Mouse (Mus musculus): ENCODE results near the gene Mitf.

Gene Mitf

DNA sequence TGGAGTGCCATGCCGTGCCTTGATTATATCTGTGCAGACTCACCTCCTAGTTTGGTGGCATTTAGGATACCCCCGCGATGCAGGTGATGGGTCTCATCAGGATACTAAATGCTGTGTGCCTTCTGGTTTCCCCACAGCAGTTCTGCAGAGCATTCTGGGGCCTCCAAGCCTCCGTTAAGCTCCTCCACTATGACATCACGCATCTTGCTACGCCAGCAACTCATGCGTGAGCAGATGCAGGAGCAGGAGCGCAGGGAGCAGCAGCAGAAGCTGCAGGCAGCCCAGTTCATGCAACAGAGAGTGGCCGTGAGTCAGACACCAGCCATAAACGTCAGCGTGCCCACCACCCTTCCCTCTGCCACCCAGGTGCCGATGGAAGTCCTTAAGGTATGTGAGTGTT is 134.1 kb downstream of the Mitf start:
- in situ Hi-C loops (cut with MseI, MboI): no loop called here

DNA sequence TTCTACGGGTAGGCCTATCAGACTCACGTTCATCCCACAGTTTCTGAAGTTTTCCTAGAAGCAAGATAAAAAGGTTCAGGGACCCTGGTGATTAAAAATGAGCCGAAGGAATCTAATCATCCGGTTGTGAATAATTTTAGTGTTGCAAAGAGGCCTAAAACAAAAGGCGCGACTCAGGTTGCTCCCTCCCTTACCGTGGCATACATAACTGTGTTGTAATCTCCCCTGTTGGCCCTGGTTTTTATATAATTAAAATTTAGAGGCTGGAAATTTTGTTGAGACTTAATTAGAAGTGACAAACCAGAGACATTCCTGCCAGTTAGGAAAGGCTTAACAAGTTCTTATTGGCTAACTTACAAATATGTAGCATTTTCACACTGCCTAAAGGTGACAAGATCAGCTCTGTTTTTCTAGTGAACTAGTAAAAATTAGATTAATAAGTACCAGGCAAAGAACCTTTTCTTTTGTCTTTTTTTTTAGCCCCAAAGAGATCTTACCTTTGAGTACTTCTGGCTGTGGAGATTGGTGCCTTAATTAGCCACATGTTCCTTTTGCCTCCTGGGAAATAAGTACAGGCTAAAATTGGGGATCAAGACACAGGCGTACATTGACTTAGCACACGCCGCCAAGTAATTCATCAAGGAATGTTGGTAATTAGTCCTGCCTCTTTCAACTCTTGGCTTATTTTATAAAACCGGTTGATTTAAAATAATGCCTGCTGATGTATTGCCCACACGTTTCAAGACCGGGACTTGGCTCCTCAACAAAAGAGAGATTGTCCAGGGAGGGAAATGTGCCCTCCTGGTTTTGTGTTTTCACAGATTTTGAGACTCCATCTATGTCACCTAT is 143.4 kb downstream of the Mitf start:
- in situ Hi-C loops (cut with MseI, MboI): no loop called here

DNA sequence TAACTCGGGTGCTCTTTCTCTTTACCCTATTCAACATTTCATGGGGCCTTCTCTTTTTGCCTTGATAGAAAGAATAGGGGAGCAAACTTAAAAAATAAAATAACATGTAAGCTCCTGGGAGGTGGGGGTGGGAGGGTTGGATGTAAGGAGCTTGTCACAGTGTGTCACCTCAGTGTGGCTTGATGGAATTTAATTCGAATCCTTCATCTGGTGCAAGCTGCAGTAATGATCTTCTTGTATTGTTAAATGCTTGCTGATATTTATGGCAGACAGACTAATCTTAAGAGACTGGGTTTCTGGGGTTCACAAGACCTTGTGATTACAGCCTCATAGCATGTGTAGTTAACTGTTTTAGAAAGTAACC is 144.0 kb downstream of the Mitf start:
- in situ Hi-C loops (cut with MseI, MboI): no loop called here

DNA sequence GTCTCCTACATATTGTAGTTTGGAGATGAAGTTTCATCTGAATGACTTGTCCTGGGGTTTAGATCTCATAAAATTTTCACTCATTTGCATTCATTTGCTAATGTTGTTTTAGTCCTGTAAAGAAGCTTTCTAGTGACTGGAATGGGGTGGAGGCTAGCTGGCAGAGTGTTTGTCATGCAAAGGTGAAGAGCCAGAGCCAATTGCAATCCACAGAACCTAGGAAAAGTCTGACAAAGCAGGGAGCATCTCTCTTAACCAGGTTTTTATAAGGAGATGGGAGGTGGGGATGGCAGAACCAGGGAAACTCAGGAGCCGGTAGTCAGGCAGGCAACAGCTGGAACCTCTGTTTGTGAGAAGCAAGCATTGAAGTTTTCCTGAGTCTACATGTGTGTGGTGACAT is 144.9 kb downstream of the Mitf start:
- in situ Hi-C loops (cut with MseI, MboI): no loop called here

DNA sequence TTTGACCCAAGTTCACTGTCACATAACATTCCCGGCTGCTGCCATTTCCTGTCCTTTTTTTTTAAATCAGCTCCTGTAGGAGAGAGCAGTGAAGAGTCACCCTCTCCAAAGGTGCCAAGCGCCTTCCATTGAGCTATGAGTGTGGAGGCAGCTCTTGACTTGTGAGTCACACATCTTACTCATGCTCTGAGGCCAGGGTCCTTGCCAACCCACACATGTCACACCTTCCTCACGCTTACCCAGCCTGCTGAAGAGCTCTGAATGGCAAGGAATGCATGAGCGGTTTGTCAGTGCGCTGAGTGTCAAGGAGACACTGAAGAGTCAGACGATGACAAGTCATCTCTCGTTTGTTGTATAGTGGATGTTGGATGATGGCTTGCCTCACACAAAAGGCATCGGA is 146.0 kb downstream of the Mitf start:
- in situ Hi-C loops (cut with MseI, MboI): no loop called here

DNA sequence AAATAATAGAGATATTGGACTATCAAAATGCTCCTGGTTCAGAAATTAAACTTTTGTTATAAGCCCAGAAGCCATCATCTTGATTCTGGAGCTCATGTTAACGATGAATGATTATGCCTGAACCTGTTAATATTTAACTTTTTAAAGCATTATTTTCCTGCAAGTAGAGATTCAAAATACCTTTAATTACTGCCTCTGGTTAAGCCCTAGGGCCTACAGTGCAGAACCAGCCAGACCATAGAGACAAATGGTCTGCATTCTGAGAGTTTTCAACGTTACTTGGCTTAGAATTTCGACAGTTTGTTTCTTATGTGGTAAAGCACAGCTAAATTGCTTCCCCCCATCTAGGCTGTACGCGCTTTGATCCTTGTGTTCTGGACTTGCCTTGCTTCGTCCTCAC is 149.3 kb downstream of the Mitf start:
- in situ Hi-C loops (cut with MseI, MboI): no loop called here

DNA sequence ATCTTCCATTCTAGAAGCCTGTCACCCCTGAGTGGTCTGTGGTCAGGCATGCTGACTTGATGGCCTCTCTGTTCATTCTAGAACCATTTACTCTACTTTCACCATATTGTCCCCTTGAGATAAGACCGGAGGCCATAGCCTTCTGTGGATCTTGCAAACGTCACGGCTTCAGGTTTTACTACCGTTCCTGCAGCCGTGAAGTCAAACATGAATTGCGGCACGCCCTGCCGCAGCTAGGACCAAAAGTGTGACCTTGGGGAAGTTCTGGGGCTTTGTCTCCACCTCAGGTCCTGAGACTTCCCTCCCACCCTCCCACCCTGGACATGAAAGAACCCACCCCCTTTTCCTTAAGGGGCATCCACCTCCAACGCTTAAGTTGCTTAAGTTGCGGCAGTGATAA is 149.8 kb downstream of the Mitf start:
- in situ Hi-C loops (cut with MseI, MboI): no loop called here

DNA sequence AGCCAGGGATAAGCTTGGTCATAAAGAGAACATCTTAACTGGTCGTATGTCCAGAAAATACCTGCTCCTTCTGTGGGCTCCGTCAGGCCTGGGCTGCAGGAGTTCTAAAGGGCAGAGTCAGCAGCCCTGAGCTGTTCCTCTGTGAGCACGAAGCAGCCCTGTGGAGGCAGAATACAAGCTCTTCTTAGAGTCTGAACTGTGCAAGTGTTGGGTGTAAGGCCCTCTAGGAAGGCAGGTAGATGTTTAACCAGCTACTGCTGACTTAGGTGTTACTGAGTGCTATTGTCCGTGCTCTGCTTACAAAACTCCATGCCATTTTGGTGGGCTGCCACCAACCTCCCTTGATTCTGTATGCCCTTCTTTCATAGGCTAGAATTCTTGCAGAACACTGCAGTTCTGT is 151.4 kb downstream of the Mitf start:
- in situ Hi-C loops (cut with MseI, MboI): no loop called here

DNA sequence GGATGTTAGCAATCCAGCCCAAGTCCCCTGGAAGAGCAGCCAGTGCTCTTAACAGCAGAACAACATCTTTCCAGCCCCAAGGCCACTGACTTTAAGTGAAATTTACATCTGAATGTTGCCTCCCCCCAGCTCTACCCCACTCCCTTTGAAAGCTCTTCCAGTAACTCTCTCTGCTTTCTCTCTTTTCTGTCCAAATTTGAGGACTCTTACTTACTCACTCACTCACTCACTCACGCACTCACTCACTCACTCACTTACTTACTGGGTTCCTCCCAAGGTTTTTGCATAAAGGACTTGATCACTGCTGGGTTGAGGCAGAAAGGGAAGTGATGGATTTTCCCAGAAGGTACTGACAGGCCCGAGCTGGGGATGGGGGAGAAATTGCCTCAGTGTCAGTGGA is 154.9 kb downstream of the Mitf start:
- in situ Hi-C loops (cut with MseI, MboI): no loop called here

DNA sequence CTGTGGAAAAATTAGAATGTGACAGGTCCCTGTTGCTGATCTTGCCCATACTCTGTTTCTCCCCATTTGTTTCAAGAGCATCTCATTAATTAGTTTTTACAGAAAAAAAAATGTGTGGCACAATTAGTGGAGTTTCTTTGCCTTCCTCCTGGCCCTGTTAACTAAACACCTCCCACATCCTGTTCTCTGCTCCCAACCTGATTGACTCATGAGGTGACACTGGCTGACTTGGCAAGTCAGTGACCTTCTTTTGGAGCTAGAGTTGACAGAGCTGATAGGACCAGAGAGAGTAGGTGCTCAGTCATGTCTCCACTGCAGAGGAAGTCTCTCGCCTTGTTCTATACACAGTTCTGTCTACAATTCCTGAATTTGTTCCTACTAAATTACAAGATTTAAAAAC is 155.5 kb downstream of the Mitf start:
- in situ Hi-C loops (cut with MseI, MboI): no loop called here

DNA sequence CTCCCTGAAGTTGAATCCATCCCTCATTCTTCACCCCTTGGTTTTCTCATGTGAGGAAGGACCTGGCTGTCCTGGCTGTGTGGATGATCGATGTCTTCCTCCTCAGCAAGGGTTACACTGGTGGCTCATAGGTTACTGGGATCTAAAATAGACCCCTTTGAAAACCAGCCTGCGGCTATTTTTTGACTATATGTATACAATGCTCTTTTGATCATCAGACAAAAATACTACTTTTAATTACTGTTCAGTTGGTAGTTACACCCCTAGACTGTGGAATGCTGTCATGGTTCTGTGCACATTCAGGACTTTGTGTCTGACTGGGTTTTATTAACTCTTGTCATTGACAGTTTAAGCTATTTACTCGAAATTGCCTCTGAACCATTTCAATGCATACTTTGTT is 157.9 kb downstream of the Mitf start:
- in situ Hi-C loops (cut with MseI, MboI): no loop called here

DNA sequence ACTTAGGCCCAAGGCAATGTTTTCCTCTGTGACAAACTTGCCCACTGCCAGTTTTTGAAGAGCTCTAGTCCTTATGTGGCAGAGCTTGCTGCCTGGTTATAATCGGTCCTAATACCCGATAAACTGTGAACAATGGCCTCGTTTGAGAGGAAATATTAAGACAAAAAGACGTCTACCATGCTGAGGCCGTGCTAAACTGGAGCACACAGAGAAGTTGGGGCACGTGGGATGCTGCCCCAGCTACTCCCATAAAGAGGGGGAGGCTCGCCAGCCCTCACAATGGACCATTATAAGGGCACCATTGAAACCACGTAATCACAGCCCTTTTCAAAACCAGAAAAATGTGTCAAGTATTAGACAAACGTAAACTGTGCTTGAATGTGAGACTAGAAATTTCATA is 174.8 kb downstream of the Mitf start:
- in situ Hi-C loops (cut with MseI, MboI): no loop called here

DNA sequence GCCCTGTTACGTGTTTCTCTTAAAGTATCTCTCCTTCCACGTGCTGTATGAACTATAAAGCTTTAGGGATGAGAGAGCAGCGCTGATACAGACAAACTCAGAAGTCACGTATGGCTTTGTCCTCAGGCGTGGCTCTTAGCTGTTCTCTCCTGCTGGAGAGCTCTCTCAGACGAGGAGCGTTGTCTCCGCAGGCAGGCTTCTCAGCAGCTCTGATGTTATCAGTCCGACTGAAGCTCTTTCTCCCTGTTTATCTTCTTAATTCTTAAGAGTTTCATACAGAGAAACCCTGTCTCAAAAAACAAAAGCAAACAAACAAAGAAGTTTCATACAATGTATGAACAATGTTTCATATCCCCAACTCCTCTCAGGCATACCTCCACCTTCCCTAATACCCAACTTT is 178.8 kb downstream of the Mitf start:
- in situ Hi-C loops (cut with MseI, MboI): no loop called here

DNA sequence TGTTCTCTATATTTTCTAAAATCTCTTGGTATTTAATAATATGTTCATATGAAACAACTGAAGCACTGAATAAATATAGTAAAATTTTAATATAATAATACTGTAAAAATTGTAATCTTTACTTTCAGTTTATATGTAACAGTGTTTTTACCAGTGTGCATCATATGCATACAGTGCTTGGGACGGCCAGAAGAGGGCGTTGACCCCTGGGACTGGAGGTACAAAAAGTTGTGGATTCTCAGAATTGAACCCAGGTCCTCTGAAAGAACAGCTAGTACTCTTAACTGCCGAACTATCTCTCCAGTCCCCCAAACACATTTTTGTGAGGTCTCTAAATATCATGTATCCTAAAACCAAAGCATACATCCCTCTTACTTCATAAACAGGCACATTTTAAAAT is 179.6 kb downstream of the Mitf start:
- in situ Hi-C loops (cut with MseI, MboI): no loop called here

DNA sequence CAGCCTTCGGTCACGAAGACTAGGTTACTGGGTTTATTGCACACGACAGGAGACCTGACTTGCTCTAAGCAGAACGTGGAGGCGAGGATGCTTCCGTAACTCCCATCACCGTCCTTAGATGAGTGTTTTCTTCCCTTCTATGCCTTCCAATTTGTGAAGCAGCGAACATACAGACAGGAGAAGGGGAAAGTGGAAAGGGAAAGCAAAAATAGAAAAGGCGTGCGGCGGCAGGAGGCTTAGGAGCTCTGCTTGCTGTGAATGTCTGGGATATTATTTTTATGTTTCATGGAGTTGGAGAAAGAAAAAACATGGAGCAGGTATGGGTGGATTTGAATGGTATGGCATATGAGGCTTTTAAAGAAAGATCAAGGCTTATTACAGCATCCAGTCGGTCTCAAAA is 186.7 kb downstream of the Mitf start:
- in situ Hi-C loops (cut with MseI, MboI): no loop called here

DNA sequence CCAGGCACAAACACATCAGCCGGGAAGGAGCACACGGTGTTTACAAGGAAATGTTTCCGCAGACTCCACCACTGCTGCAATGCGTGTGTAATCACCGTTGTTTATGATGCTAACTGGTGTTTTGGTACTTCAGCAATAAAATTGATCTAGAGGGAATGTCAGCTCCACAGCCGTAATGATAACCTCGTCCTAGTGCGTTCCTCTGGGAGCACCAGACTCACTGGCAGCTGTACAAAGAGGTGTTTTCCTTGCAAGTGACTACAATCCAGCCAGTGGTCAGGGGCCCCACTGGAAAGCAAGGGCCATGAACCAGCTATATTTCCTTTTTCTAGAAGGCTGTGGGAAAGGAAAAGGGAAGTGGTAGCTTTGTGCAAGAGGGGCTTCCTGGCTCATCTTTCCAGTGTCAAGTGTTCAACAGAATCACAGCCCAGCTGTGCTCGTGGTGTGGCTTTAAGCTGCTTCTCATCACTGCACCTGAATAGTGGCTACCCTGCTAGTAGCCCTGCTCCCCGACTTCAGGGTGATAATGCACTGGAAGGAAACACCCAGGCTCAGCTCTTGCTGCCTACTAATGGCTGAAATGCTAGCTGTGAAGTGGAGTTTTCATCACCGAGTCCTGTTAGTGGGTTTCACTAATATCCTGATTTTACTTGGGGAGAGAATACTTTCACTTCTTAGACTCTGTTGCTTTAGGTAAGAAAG is 188.9 kb downstream of the Mitf start:
- in situ Hi-C loops (cut with MseI, MboI): no loop called here

DNA sequence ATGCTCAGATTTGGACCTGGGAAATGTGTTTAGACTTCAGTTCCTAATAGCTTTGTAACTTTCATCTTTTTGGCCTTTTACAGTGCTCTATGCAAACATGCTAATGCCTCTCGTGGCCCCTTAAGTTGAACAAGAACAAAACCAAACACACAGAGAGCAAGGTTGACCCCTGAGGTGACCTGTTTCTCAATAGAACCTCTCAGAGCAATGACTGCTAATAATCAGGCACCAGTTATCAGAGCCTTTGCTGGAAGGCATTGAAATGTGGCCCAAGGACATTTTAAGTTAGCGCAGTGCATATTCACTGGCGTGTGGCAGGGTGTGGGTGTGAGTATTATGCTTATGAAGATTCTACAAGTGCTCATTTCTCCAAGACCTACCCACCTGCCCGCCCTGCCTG is 194.7 kb downstream of the Mitf start:
- in situ Hi-C loops (cut with MseI, MboI): loop anchor here (5.0 kb wide), 2 partner anchors 239 to 244 kb away; no protein-coding TSS in a partner anchor

DNA sequence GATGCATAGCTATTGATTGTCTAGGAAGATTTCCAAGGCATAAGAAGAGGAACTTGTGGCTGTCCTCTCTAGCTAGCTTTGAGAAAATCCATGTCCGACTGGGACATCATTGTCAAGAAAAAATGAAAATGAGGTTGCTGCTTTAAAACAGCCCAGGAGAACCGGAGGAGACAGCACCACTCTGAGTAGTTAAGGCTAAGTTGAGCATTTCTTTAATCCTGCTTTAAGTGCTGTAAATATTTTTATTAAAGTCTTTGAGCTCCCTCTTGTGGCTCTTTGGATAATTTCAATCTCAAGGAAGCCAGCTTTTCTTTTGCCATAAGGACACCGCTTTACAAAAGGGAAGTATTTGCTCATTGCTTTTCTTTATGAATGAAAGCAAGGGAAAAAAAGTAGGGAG is 196.3 kb downstream of the Mitf start:
- in situ Hi-C loops (cut with MseI, MboI): loop anchor here (5.0 kb wide), 2 partner anchors 241 to 246 kb away; no protein-coding TSS in a partner anchor

DNA sequence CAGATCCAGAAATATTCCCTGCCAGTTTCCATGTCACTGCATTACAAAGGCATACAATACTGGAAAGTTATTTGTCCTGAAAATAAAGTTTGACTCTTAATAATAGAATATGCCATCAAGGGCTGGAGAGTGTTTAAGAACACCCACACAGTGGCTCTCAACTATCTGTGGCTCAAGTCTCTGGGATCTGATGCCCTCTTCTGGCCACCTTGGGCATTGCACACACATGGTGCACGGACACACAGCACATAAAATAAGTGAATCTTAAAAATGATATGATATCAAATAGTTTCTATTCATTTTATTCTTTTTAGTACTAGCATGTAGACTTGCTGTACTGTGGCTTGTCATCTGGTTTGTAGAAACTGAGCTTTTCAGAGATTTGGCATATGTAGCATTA is 198.7 kb downstream of the Mitf start:
- in situ Hi-C loops (cut with MseI, MboI): no loop called here

DNA sequence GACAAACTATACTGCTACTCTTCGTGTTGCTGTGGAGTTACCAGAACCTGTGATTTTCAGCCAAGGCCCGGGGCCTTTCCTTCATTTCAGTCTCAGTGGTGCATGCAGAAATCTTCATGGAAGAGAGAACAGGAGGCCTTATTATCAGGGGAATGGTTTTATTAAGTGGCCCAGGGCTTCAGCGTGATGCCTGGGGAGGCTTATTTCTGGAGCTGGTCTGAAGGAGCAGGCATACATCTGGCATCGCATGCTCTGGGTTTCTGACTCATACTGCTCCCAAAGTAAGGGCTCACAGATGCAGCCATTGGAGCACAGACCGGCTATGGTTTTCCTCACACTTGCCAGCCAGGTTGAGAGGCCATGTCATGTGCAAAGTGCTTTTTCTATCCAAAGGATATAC is 208.2 kb downstream of the Mitf start:
- in situ Hi-C loops (cut with MseI, MboI): no loop called here

DNA sequence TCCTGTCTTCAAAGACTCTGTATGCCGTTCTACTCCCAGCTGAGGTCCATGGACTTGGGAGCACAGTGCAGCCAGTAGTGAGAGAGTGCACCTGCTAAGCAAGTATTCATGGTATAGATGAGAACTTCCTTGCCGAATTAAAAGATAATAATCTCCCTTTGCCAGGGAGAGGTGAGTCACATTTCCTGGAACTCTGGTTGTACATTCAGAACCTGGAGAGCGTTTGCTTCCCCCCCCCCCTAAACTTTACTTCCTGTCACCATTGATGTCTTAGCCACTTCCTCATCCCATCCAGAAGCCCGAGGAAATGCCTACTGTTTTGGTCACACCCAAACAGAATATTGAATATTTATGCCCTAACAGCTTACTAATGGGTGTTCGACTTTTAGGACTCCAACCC is 209.0 kb downstream of the Mitf start:
- in situ Hi-C loops (cut with MseI, MboI): no loop called here

DNA sequence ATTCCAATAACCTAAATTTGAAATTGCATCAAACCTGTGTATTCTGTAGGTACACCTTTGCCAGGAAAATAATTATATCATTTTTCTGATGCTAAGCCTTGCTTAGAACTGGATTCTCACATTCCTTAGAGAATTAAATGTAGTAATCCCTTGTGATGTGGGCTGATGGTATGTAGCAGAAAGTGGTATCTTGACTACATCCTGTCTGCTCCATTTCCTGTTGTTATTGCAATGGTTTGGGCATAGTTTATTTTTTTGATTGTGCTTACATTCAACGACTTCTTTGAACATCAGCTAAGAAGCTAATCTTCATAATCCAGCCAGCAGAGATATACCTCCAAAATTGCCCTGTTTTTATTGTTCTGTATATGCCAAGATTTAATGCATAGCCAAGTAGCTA is 217.0 kb downstream of the Mitf start:
- in situ Hi-C loops (cut with MseI, MboI): no loop called here

DNA sequence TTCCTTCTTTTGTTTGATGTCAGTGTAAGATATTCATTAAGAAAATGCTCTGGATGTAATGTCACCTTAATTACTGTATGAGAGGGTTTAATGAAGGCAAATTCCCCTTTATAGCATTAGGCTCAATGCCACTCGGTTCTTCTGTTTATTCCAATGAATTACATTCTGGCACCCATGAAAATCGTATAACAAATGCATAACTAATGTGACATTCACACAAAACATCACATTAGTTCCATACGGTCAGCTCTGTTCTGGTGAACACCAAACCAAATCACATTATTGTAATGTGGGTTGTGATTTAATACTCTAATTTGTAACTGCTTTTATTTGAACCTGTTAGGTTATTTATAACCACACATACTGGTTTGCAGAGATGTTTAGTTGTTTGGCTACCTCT is 231.7 kb downstream of the Mitf start:
- in situ Hi-C loops (cut with MseI, MboI): no loop called here
